8 mouse cellular contexts compared by ENCODE assay signal in genomic region chr6:128375192-128375591, GRCm38 (mm10). TPM values are rescaled to one million over a fixed set of nuclear protein-coding genes. Genes with fewer than 3 reads are reported as not detected.
A peak's percentile ranks its signal among the peaks of the same experiment; 100 is the strongest.
DNase-seq lines count a peak whose midpoint lies in the region; ATAC-seq and TF ChIP-seq lines count a peak whose summit lies in the region.
"Had no signal": no experiment of that assay in that cellular context is flagged by ENCODE, and none has a peak within 500 bp of the region (broad histone marks: within the 10 kb centered on the region; RNA-seq: fewer than 3 reads in every experiment).

Tex52 (plus strand) TSS chr6:128375456.
Gm44596 (plus strand) TSS chr6:128375503.

- H3K36me3 ChIP-seq in embryonic facial prominence, embryonic 15.5 days: peaks cover 46% of the 10 kb centered on the region
- peaks cover 67% of the 10 kb centered on the region for H3K36me3 ChIP-seq in lung, embryonic 14.5 days (ENCODE audit: insufficient read depth)
- H3K36me3 ChIP-seq in stomach, embryonic 15.5 days: peaks cover 54% of the 10 kb centered on the region

- intact Hi-C loops in heart, postnatal 14 days (cut with DNase I): no loop called here

- H3K4me2 ChIP-seq in embryonic facial prominence, embryonic 15.5 days (replicated peaks): no peak within 1 kb of the TSS
- no peak within 1 kb of the TSS for H3K4me2 ChIP-seq in lung, embryonic 14.5 days
- no peak within 1 kb of the TSS for H3K4me2 ChIP-seq in stomach, embryonic 15.5 days

- H3K4me1 ChIP-seq in embryonic facial prominence, embryonic 15.5 days: 0 out of 2 replicates have a peak, but pooled peaks cover 10% of the 10 kb centered on the region
- H3K4me1 ChIP-seq in lung, embryonic 14.5 days (ENCODE audit: insufficient read depth): no peaks in the 10 kb centered on the region
- no peaks in the 10 kb centered on the region for H3K4me1 ChIP-seq in stomach, embryonic 15.5 days

- H3K27ac ChIP-seq in embryonic facial prominence, embryonic 15.5 days (replicated peaks): peak within 1 kb of the TSS; percentile 69
- H3K27ac ChIP-seq in lung, embryonic 14.5 days (ENCODE audit: low read depth): no peak within 1 kb of the TSS
- H3K27ac ChIP-seq in stomach, embryonic 15.5 days: 0 out of 2 replicates have a peak within 1 kb of the TSS, but pooled peaks have one; percentile 48

- no peaks in the 10 kb centered on the region for H3K9me3 ChIP-seq in embryonic facial prominence, embryonic 15.5 days (replicated peaks)
- no peaks in the 10 kb centered on the region for H3K9me3 ChIP-seq in lung, embryonic 14.5 days (ENCODE audit: low read depth, low read length)
- H3K9me3 ChIP-seq in stomach, embryonic 15.5 days: no peaks in the 10 kb centered on the region

- peak; percentile 55 for ATAC-seq in embryonic facial prominence, embryonic 15.5 days (ENCODE audit: insufficient number of reproducible peaks, low FRiP score, low TSS enrichment, low read depth)
- peak; percentile 48; the same call in 1 of the 2 replicates for ATAC-seq in lung, embryonic 14.5 days (ENCODE audit: insufficient read depth)
- no peak for ATAC-seq in stomach, embryonic 15.5 days (ENCODE audit: insufficient read depth, low FRiP score, low read depth)

- H3K4me3 ChIP-seq in embryonic facial prominence, embryonic 15.5 days (replicated peaks): no peak within 1 kb of the TSS
- H3K4me3 ChIP-seq in lung, embryonic 14.5 days (ENCODE audit: low read depth, low read length): no peak within 1 kb of the TSS
- H3K4me3 ChIP-seq in stomach, embryonic 15.5 days (replicated peaks): no peak within 1 kb of the TSS

- 36% methylated on average over 6 of the region's 6 CpGs for WGBS in embryonic facial prominence, embryonic 15.5 days
- WGBS in lung, embryonic 14.5 days: 44% methylated on average over 5 of the region's 6 CpGs
- WGBS in stomach, embryonic 15.5 days: 50% methylated on average over 6 of the region's 6 CpGs

- no peak for TF ChIP-seq CTCF in lung, embryonic 14.5 days (IDR thresholded peaks at IDR 0.05; ENCODE audit: low read depth)

- DNase-seq in embryo, embryonic 10 days (ENCODE audit: low spot score): peak; percentile 76
- DNase-seq in heart, postnatal 14 days: peak; percentile 26 to 44
- peak; percentile 33 for DNase-seq in lung, embryonic 14.5 days
- DNase-seq in spleen, postnatal 10 days (ENCODE audit: low spot score in 2 of 2): no peak
- DNase-seq in frontal cortex, postnatal 14 days (ENCODE audit: low spot score in 2 of 2): no peak

- H3K9ac ChIP-seq in embryonic facial prominence, embryonic 15.5 days: no peak within 1 kb of the TSS
- no peak within 1 kb of the TSS for H3K9ac ChIP-seq in lung, embryonic 14.5 days
- no peak within 1 kb of the TSS for H3K9ac ChIP-seq in stomach, embryonic 15.5 days

- H3K27me3 ChIP-seq in embryonic facial prominence, embryonic 15.5 days: no peaks in the 10 kb centered on the region
- no peaks in the 10 kb centered on the region for H3K27me3 ChIP-seq in lung, embryonic 14.5 days (ENCODE audit: insufficient read depth, low read length)
- no peaks in the 10 kb centered on the region for H3K27me3 ChIP-seq in stomach, embryonic 15.5 days (replicated peaks)

RNA-seq across cellular contexts. Expression of gene Tex52, which starts in this region (rescaled TPM):
- 1.6 TPM in 2 replicates for polyA plus RNA-seq in embryonic facial prominence, embryonic 15.5 days (2015; fragmentation: Nextera tagmentation; extraction: Ambion mirVana)
- total RNA-seq in heart, postnatal 14 days (2021): not detected
- 0.21 and 0.35 TPM in 2 replicates for polyA plus RNA-seq in lung, embryonic 14.5 days (2014; fragmentation: Nextera tagmentation; extraction: Ambion mirVana)
- 0.28 and 0.31 TPM in 2 replicates for polyA plus RNA-seq in stomach, embryonic 15.5 days (2015; fragmentation: Nextera tagmentation; extraction: Ambion mirVana)
- total RNA-seq: layer of hippocampus, postnatal 10 days had no signal

RNA-seq across cellular contexts. Expression of gene Gm44596, which starts in this region (rescaled TPM):
- polyA plus RNA-seq in embryonic facial prominence, embryonic 15.5 days (2015; fragmentation: Nextera tagmentation; extraction: Ambion mirVana): not detected in 2 replicates
- total RNA-seq in heart, postnatal 14 days (2021): not detected
- polyA plus RNA-seq in lung, embryonic 14.5 days (2014; fragmentation: Nextera tagmentation; extraction: Ambion mirVana): not detected in 2 replicates
- polyA plus RNA-seq in stomach, embryonic 15.5 days (2015; fragmentation: Nextera tagmentation; extraction: Ambion mirVana): not detected in 2 replicates

Comparison
In these comparisons a context has a peak if more than half of its experiments do, and no peak if none do; other contexts are left out.
1. Peak in DNase-seq in heart, postnatal 14 days; RNA of the genes that start here not detected or under 1 TPM.
2. Peak in DNase-seq and ATAC-seq in lung, embryonic 14.5 days; RNA of the genes that start here not detected or under 1 TPM.